Mouse (Mus musculus) CH12.LX (cell line): ENCODE results near the gene Tnfaip8l2. TPM values are rescaled to one million over a fixed set of nuclear protein-coding genes. Genes with fewer than 3 reads are reported as not detected.

Experiments used
- DNase-seq: peaks from one replicate; pipeline ENCODE4 v3.0.0-alpha.2; 2013; ENCODE audit errors: extremely low read depth
- H3K27ac ChIP-seq: 2 replicates; pipeline ENCODE4 v1.5.1; 2012; ENCODE audit warnings: low read depth, mild to moderate bottlenecking, control low read depth, moderate library complexity; ENCODE audit not compliant: insufficient read depth
- H3K27me3 ChIP-seq: replicated peaks from 2 replicates; pipeline ENCODE3; 2012; ENCODE audit warnings: inconsistent platforms
- H3K36me3 ChIP-seq, 2 experiments: replicated peaks in 1 of 2; 2 replicates each; pipeline versions ENCODE3 to v1.6.1; 2012; ENCODE audit warnings: inconsistent platforms in 1 of 2, low read length in 1 of 2, mild to moderate bottlenecking in 1 of 2, mixed read lengths in 1 of 2, moderate library complexity in 1 of 2; ENCODE audit not compliant: control insufficient read depth in 1 of 2, insufficient read depth in 1 of 2
- H3K4me1 ChIP-seq, 2 experiments: 2 replicates each; pipeline ENCODE4 v1.6.1; 2012; ENCODE audit warnings: inconsistent platforms in 1 of 2, moderate library complexity in 1 of 2; ENCODE audit not compliant: insufficient read depth in 2 of 2, control insufficient read depth in 1 of 2
- H3K4me2 ChIP-seq: 2 replicates; pipeline ENCODE4 v1.6.1; 2012; ENCODE audit warnings: low read depth, mild to moderate bottlenecking, control low read depth; ENCODE audit not compliant: poor library complexity, insufficient read depth, severe bottlenecking
- H3K4me3 ChIP-seq, 3 experiments: fragments of 150-350 bp in 1 of 3; sonication (generic) in 1 of 3; replicated peaks in 1 of 3; 2 replicates each; pipeline versions ENCODE3 to v1.5.1; 2011 to 2012; ENCODE audit warnings: low read depth in 2 of 3, low read length in 2 of 3, mild to moderate bottlenecking in 2 of 3, moderate library complexity in 2 of 3, control low read depth in 1 of 3, improper control_type of control experiment in 1 of 3, inconsistent platforms in 1 of 3, mixed read lengths in 1 of 3; ENCODE audit not compliant: poor library complexity in 1 of 3
- H3K79me2 ChIP-seq: replicated peaks from 2 replicates; pipeline ENCODE4 v1.6.1; 2012; ENCODE audit warnings: mild to moderate bottlenecking, moderate library complexity; ENCODE audit not compliant: control insufficient read depth, poor library complexity, insufficient read depth, severe bottlenecking; ENCODE audit errors: extremely low read depth
- H3K9ac ChIP-seq: 2 replicates; pipeline ENCODE4 v1.6.1; 2012; ENCODE audit warnings: low read depth, mild to moderate bottlenecking, control low read depth, moderate library complexity; ENCODE audit not compliant: insufficient read depth
- H3K9me3 ChIP-seq: replicated peaks from 2 replicates; pipeline ENCODE3; 2012; ENCODE audit warnings: low read length, inconsistent platforms, mixed read lengths
- CHD1 ChIP-seq: IDR thresholded peaks from 2 replicates; pipeline ENCODE4 v1.6.1; 2012; ENCODE audit warnings: low read depth, low read length, improper control_type of control experiment, inconsistent platforms
- EP300 ChIP-seq: IDR thresholded peaks from 2 replicates; pipeline ENCODE4 v1.6.1; 2011; ENCODE audit warnings: low read length, improper control_type of control experiment
- GABPA ChIP-seq: IDR thresholded peaks from 2 replicates; pipeline ENCODE4 v1.6.1; 2012; ENCODE audit warnings: low read depth, low read length, improper control_type of control experiment, inconsistent platforms; ENCODE audit not compliant: insufficient replicate concordance
- HCFC1 ChIP-seq: IDR thresholded peaks from 2 replicates; pipeline ENCODE4 v1.6.1; 2012; ENCODE audit warnings: low read depth, mild to moderate bottlenecking, inconsistent platforms, low read length, improper control_type of control experiment
- JUN ChIP-seq: IDR thresholded peaks from 2 replicates; pipeline ENCODE4 v1.6.1; 2011; ENCODE audit warnings: low read depth, mild to moderate bottlenecking, low read length, improper control_type of control experiment, moderate library complexity; ENCODE audit not compliant: insufficient read depth
- JUND ChIP-seq: conservative IDR thresholded peaks from 2 replicates; pipeline ENCODE4 v1.6.1; 2011; ENCODE audit warnings: low read depth, low read length, improper control_type of control experiment
- MAZ ChIP-seq: IDR thresholded peaks from 2 replicates; pipeline ENCODE4 v1.6.1; 2012; ENCODE audit warnings: low read depth, mild to moderate bottlenecking, inconsistent platforms, low read length, improper control_type of control experiment, moderate library complexity
- MEF2A ChIP-seq: IDR thresholded peaks from 2 replicates; pipeline ENCODE4 v1.6.1; 2014; ENCODE audit warnings: low read depth, mild to moderate bottlenecking, inconsistent platforms, low read length, improper control_type of control experiment, borderline replicate concordance
- POLR2A ChIP-seq: IDR thresholded peaks from 2 replicates; pipeline ENCODE4 v1.6.1; 2011; ENCODE audit warnings: low read depth, mild to moderate bottlenecking, improper control_type of control experiment, low read length
- RCOR1 ChIP-seq: conservative IDR thresholded peaks from 2 replicates; pipeline ENCODE4 v1.6.1; 2012; ENCODE audit warnings: low read depth, mild to moderate bottlenecking, inconsistent platforms, low read length, improper control_type of control experiment
- SIN3A ChIP-seq: IDR thresholded peaks from 2 replicates; pipeline ENCODE4 v1.6.1; 2012; ENCODE audit warnings: low read length, improper control_type of control experiment, inconsistent platforms
- SMC3 ChIP-seq: IDR thresholded peaks from 2 replicates; pipeline ENCODE4 v1.6.1; 2011; ENCODE audit warnings: low read depth, low read length, improper control_type of control experiment
- TBP ChIP-seq: conservative IDR thresholded peaks from 2 replicates; pipeline ENCODE4 v1.6.1; 2011; ENCODE audit warnings: low read depth, low read length, improper control_type of control experiment
- USF2 ChIP-seq: conservative IDR thresholded peaks from 2 replicates; pipeline ENCODE4 v1.6.1; 2011; ENCODE audit warnings: low read depth, low read length, improper control_type of control experiment
- ZC3H11A ChIP-seq: IDR thresholded peaks from 2 replicates; pipeline ENCODE4 v1.6.1; 2012; ENCODE audit warnings: low read depth, mild to moderate bottlenecking, inconsistent platforms, low read length, improper control_type of control experiment
- ZKSCAN1 ChIP-seq: IDR thresholded peaks from 2 replicates; pipeline ENCODE4 v1.6.1; 2012; ENCODE audit warnings: low read depth, inconsistent platforms, low read length, improper control_type of control experiment, borderline replicate concordance
- ZMIZ1 ChIP-seq: IDR thresholded peaks from 2 replicates; pipeline ENCODE4 v1.6.1; 2012; ENCODE audit warnings: low read depth, mild to moderate bottlenecking, inconsistent platforms, low read length, improper control_type of control experiment
- ZNF384 ChIP-seq: IDR thresholded peaks from 2 replicates; pipeline ENCODE4 v1.6.1; 2012; ENCODE audit warnings: low read depth, low read length, improper control_type of control experiment, inconsistent platforms
- dilution Hi-C: fragments of 300-500 bp; cut with MboI; formaldehyde crosslinking; loops from 2 replicates; pipeline ENCODE4 v1.14.3; 2020; ENCODE audit warnings: low sequenced_read_pairs; ENCODE audit not compliant: extremely low pct_unique_long_range_greater_than_20kb, extremely low pct_ligation_motif_present
- in situ Hi-C: fragments of 300-500 bp; cut with MboI; formaldehyde crosslinking; loops from 3 replicates; pipeline ENCODE4 v1.14.3; 2019; ENCODE audit warnings: low sequenced_read_pairs, low pct_ligation_motif_present, low pct_unique_long_range_greater_than_20kb, mixed read lengths
- polyA plus RNA-seq: library from polyadenylated mRNA; unstranded; fragments of >175 nt; gene quantifications from 2 replicates; pipeline ENCODE4 v1.2.1, GENCODE M21; 2012; ENCODE audit warnings: low read depth; ENCODE audit not compliant: insufficient read length
- total RNA-seq, 2 experiments: library from RNA; depleted of rRNA; stranded (reverse); fragments of 300-350 nt in 1 of 2; fragments of >200 nt in 1 of 2; gene quantifications; 2 replicates each; pipeline ENCODE4 v1.2.3; 2012 to 2014

Tnfaip8l2 gene
- total and polyA plus RNA-seq, 3 experiments = 18.2 to 28.2 (median 26.2) TPM

DNA sequence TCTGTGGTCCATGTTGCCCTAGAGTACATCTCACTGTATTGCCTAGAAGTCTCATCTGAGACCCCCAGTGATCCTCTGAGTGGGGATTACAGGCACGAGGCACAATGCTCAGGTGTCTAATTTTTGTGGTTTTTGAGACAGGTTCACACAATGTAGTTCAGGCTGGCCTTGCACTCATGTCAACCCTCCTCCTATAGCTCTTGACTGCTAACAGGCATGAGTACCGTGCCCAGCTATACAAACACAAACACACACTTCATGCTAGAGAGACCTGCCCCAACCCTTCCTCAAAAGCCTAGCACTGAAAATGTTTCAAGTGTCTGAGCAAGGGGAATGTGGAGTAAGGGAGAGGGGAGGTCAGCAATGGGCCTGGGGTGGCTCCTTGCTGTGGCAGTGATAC, 43.9 kb upstream of the Tnfaip8l2 start:
- H3K79me2 ChIP-seq = no peaks in the 10 kb centered on the region
- H3K4me3 ChIP-seq = no peak overlapping the region
- H3K4me2 ChIP-seq = no peak overlapping the region
- dilution Hi-C loops = no loop called here
- H3K36me3 ChIP-seq = peaks cover 51 to 89% of the 10 kb centered on the region in 2 experiments
- H3K9ac ChIP-seq = no peak overlapping the region
- no peaks in the 10 kb centered on the region for H3K9me3 ChIP-seq
- in situ Hi-C loops = no loop called here
- no peak for TF ChIP-seq SIN3A
- TF ChIP-seq MEF2A = no peak
- TF ChIP-seq ZNF384 = no peak
- TF ChIP-seq HCFC1 = no peak
- TF ChIP-seq RCOR1 = no peak
- no peak for TF ChIP-seq USF2
- TF ChIP-seq ZC3H11A = no peak
- no peak for TF ChIP-seq MAZ
- TF ChIP-seq JUND = no peak
- no peak for TF ChIP-seq EP300
- TF ChIP-seq JUN = no peak
- TF ChIP-seq TBP = no peak
- no peak for TF ChIP-seq CHD1
- TF ChIP-seq SMC3 = no peak
- TF ChIP-seq ZKSCAN1 = no peak
- no peaks in the 10 kb centered on the region for H3K4me1 ChIP-seq
- no peak for DNase-seq
- H3K27me3 ChIP-seq = no peaks in the 10 kb centered on the region
- no peak overlapping the region for H3K27ac ChIP-seq

DNA sequence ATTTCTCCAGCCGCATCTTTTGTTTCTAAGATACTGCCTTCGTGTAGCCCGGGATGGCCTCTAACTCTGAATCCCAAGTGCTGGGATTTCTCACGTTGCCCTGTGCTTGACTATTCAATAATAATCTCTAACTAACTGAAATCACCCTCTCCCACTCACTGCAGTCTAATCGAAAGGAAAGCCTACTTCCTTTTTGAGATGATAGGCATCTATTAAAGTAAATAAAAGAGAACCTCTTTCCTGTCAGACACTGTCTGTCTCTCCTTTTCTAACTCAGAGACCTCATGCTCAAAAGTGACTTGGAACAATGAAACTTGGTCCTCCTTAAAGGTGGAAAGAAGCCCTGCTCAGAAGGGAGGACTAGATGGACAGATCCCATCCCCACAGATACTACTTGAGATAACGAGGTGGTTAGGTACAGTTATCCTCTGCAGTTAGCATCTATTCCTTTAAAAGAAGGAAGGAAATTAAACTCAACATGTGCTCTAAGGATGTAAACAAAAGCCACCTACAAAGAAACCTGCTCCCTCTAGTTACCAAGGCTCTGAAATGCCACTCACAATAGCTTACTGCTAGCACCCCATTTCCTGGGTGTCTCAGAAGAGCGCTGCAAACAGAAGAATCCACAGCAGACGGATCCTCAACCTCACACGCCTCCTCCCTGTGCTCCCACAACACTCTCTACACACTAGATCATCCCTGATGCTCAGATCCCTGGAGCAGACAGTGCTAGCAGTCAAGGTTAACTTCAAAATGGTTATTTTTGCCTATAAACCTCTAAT, 42.8 kb upstream of the Tnfaip8l2 start:
- no peaks in the 10 kb centered on the region for H3K79me2 ChIP-seq
- H3K9me3 ChIP-seq = no peaks in the 10 kb centered on the region
- in situ Hi-C loops (no loop called here), dilution Hi-C loops (no loop called here)
- H3K4me1 ChIP-seq = 0 out of 4 replicates have a peak, but pooled peaks cover 2% of the 10 kb centered on the region in 2 experiments
- H3K27ac ChIP-seq = no peak overlapping the region
- DNase-seq = no peak
- H3K36me3 ChIP-seq = peaks cover 48 to 91% of the 10 kb centered on the region in 2 experiments
- no peaks in the 10 kb centered on the region for H3K27me3 ChIP-seq
- H3K9ac ChIP-seq = no peak overlapping the region
- TF ChIP-seq POLR2A (no peak), ZMIZ1 (no peak), GABPA (no peak)
- H3K4me3 ChIP-seq = no peak overlapping the region
- no peak overlapping the region for H3K4me2 ChIP-seq
